Mouse (Mus musculus): ENCODE measurements around the gene Iba57. TPM values are rescaled to one million over a fixed set of nuclear protein-coding genes. Genes with fewer than 3 reads are reported as not detected.

Gene Iba57
- polyA plus RNA-seq, 3 experiments from 2014 or later = 1.3 to 1.5 (median 1.4) TPM

GRCm38 (mm10) chr11:59174189-59174838 is 10.8 kb upstream of the Iba57 start:
- ATAC-seq = no peak

GRCm38 (mm10) chr11:59170549-59170948 is 7.0 kb upstream of the Iba57 start:
- no peak for ATAC-seq

DNA sequence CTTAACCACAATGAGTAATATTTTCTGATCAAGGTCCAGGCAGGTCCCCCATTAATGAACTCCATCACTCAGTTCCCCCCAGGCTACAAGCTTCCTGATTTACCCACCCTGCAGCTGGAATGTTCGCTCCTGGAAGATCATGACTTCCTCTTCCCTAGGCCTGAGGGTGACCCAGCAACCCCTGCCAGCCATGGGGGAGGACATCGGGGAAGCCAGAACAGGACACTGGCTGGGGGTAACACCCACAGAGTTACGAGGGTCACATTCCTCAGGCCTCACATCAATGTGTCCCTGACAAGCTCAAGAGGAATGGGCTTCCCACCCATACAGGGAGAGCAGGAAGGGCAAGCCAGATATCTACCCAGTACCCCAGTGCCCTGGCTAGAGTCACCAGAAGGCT is 6.3 kb upstream of the Iba57 start:
- ATAC-seq = no peak

DNA sequence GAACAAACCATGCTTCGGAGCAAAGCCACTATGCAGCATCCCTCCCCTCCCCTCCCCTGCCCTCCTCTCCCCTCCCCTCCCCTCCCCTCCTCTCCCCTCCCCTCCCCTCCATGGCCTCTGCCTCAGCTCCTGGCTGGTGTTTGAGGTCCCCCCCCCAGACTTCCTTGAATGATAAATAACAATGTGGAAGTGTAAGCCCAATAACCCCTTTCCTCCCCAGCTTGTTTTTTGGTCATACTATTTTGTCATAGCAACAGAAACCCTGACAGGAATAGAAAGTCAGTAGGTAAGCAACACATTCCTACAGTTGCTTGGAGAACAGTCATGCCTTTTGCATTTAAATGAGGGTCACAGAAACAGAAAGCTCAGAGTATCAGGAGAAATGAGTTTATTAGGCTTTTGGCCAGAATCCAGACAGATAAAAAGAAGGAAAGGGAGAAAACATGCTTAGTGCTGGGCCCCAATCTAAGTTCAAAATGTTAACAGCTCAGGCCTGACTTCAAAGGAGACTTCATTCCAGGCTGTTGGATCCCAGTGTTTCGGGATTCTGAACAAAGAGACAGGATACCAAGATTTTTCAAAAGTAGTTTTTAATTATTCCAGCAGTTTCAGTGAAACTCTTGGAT is 2.2 kb upstream of the Iba57 start:
- ATAC-seq = no peak

DNA sequence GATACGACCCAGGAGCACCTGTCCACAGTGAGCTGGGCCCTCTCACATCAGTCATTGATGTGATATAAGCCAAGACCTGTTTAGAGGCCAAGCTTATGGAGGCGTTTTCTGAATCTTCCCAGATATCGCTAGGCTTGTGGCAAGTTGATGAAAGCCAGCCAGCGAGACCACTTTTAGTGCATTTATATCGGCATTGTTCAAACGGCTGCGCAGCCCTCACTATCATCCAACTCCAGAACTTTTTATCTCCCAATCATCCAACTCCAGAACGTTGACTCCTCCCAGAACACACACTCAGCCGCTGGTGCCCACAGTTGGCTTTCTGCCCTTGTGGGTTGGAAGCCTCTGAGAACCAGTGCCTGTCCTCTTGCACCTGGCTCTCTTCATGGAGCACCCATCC is 845 bp upstream of the Iba57 start:
- ATAC-seq = no peak

DNA sequence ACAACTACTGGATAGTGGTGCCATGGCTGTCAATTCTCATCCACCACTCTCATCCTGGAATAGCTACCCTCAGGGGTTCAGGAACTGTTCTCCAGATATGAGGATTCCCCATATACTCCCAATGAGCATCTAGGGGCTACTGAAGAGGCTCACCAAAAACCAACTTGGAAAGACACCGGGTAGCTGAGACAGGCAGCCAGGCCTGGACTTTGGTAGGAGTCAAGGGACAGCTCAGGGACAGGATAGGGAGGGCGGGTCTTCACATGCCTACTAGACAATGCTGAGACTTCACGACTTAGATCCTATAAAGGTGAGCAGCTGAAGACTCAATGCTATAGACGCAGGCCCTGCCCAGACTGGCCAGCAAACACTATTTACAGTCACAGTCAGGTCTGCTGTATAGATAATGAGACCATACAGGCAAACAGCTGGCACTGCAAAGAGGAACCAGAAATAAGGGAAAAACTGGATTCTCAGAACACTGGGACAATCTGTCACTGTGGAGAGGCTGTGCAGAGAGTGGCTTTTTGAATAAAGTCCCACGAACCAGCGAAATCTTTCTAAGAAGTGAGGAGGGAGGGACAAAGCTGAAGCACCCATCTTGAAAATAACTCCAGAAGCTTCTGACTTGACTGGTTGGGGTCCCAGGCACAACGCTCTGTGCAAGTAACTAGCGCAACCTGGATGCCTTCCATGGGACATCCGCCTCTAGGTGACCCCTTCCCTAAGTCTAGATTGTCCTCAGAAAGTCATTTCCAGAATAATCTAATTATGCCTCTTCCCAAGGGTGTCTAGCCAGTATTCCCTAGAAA is 890 bp downstream of the Iba57 start:
- ATAC-seq = peak; percentile 6

DNA sequence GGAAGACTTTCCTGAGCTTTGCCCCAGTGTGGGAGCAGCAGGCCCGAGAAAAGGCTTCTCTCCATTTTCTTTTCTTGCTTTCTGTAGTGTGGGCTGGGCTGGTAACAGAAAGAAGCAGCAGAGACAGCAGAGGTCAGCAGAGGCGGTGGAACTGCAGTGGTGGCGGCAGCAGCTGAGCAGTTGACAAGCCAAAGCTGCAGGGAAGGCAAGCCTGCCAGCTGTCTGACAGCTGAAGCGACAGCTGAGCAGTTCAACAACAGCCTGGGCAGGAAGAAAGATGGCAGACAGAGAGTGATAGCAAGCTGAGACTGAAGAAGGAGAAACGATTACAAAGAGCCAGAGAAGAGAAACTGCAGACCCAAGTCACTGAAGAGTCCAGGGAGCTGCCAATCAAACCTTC is 2.1 kb downstream of the Iba57 start:
- no peak for ATAC-seq

- no peak for ATAC-seq
Observed at GRCm38 (mm10) chr11:59159558-59159957, 4.0 kb downstream of the Iba57 start.

- ATAC-seq = no peak
Observed at GRCm38 (mm10) chr11:59159099-59159498, 4.4 kb downstream of the Iba57 start.

- ATAC-seq = no peak
Observed at GRCm38 (mm10) chr11:59155900-59156299, 7.6 kb downstream of the Iba57 start.

DNA sequence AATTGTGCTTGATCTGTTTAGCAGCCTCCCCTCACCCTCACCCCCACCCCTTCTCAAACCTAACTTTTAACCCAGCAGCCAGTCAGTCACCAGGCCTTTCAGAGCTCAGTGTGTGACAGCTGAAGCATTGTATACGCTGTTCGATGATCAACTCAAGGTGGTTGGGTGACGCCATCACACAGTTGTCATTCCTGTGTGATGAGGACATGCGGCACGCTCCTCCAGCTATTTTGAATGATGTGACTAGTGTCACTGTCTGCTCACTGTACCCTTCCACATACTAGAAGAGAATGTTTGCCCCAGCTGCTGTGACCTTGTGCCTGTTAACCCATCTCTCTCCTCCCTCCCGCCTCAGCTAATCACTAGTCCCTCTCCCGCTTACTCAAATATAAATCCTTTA is 9.3 kb downstream of the Iba57 start:
- no peak for ATAC-seq

- ATAC-seq = no peak
Observed at GRCm38 (mm10) chr11:59151729-59152128, 11.8 kb downstream of the Iba57 start.

GRCm38 (mm10) chr11:59149302-59149701 is 14.2 kb downstream of the Iba57 start:
- ATAC-seq = no peak

- ATAC-seq = no peak
Observed at GRCm38 (mm10) chr11:59142962-59143361, 20.6 kb downstream of the Iba57 start.

DNA sequence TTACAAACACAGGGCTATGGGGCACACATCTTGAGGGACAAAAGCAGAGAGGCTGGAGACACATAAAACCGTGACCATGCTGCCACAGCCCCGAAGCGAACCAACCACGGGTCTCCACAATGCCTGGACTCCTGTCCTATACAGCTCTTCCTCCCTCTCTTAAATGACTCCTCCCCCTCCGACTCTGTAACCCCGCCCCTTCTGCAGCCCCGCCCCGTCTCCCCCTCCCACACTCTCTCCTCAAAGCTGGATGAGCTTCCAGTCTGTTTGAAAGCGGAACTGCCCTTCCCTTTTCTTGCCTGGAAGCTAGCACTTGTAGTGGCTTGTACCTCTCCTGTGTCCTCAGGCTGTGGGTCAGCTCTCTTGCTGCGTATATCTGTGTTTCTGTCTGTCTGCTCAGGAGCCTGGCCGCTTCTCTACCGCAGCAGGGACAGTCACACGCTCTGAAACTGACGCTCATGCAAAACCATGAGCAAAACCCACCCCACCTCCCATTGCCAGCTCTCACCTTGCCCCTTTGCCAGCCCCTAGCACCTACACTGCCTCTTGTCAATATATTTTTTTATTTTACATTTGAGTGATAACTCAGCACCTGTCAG is 21.7 kb downstream of the Iba57 start:
- no peak for ATAC-seq

- ATAC-seq = no peak
Observed at GRCm38 (mm10) chr11:59138537-59139486, 24.7 kb downstream of the Iba57 start.

DNA sequence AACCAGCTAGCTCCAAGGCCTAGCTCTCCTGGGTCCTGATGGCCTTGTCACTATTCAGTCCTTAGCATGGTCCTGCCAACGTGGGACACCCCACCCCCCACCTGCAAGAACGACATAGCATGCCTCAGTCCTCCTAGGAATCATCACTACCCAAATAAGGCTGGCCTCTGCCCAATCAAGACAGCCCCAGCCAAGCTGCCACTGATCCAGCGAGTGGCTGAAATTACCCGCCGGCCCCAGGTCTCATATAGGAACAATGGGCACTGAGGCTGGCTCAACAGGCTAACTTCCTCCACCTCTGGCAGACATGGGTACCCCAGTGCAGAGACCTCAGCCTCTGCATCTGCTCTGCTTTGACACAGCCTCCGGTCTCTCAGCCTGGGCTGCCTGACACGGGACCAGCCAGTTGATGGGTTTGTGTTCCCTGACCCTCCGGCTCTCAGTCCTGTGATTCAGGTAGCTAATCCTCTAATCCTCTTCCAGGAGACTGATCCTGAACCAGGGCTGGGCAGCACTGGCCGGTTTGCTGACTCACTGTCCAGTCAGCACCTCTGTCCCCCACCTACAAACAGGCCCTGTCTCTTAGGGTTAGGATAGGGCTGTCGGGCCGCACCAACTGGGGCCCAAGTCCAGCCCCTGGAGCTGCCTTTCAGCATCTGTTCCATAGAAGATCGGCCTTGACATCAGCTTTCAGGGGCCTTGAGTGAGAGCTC is 26.4 kb downstream of the Iba57 start:
- ATAC-seq = no peak

GRCm38 (mm10) chr11:59135904-59136452 is 27.6 kb downstream of the Iba57 start, which contains the start of gene Obscn:
Gene Obscn (minus strand): TSS chr11:59136402.
- no peak for ATAC-seq

DNA sequence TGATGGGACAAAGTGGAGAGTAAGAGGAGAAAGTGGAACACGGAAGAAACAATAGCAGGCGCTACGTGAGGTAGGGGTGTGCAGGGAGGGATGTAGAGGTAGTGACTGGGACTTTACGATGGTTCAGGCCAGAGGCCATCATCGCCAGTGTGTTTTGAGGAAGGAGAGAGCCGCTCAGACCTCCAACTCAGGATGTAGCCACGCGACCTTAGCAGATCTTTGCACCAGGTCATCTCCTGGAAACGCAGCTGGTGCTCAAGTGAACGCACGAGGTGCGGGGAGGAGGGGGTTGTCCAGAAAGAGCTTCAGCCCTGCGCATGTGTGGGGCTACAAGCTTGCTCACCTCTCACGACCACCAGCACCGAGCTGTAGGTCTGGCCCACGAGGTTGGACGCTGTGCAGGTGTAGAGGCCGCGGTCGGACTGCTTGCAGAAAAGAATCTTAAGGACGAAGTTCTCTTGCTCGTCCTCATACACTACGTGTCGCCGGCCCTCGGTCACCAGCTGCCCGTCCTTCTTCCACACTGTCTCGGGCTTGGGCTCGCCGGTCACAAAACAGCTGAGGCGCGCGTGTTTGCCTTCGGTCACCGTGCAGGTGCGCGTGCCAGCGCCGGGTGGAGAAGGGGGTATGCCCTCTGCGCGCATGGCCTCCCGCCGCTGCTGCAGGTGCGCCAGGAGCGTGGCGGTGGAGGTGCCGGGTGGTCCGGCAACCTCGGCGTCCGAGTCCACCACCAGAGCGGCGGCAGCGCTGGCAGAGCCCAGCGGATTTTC is 28.3 kb downstream of the Iba57 start:
- no peak for ATAC-seq

GRCm38 (mm10) chr11:59134373-59134997 is 29.1 kb downstream of the Iba57 start:
- ATAC-seq = no peak

Measured in inflammation-experienced regulatory T-cells, adult 6 months (primary cell).